18 mouse cellular contexts compared by ENCODE assay signal in the genomic region with DNA sequence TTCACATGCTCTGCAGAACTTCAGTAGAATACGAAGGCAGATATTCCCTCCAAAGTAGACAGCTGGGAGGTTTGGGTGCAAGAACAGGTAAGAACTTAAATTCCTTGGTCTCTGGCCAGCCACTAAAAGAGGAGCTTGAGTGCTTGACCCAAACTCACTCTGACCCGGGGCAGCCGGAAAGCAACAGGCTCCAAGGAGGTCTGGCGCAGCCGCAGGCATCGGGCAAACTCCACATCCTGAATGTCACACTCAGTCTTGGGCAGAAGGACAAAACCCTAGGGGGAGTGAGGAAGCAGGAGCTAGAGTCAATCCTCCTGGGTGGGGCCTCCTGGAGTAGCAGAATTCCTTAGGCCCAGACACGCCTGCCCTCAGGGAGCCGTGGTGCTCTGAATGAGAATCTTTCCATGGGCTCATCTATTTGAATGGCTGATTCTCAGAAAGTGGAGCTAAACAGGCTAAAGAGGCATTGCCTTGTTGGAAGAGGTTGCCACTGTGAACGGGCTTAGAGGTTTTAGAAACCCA.
DNase-seq lines count a peak whose midpoint lies in the region.
"Had no signal": no experiment of that assay in that cellular context is flagged by ENCODE, and none has a peak within 500 bp of the region (broad histone marks: within the 10 kb centered on the region; RNA-seq: fewer than 3 reads in every experiment).

No protein-coding gene starts in this region.

- DNase-seq in kidney, adult 11 months: peak; percentile 64
- DNase-seq in kidney, postnatal 14 days: no peak
- DNase-seq in kidney, adult 9 months: peak; percentile 77
- DNase-seq in kidney, postnatal 25 days: no peak
- DNase-seq in ES-CJ7 (ENCODE audit: low read depth, low spot score) (peak; percentile 44), ZHBTc4 (ENCODE audit: low read depth, low spot score) (peak; percentile 78), liver (no peak)
- no peak for DNase-seq in frontal cortex, postnatal 25 days (ENCODE audit: low spot score in 2 of 2)
- DNase-seq: adrenal gland, adult 8-10 months; adrenal gland, postnatal 25 days; cerebellum, adult 11-12 months; cerebellum, adult 8-10 months; cerebellum, postnatal 10 days; cerebellum, postnatal 36 days; forebrain, postnatal 0 days; gastrocnemius, postnatal 25 days; heart, adult 2 months; heart, postnatal 14 days had no signal

Comparison
In these comparisons a context has a peak if more than half of its experiments do, and no peak if none do; other contexts are left out.
1. DNase-seq: peak in kidney, adult 11 months (single experiment), kidney, adult 9 months (single experiment), ES-CJ7 (single experiment) and ZHBTc4 (single experiment); none in kidney, postnatal 14 days (single experiment), kidney, postnatal 25 days (0 of 2), liver (single experiment) and frontal cortex, postnatal 25 days (0 of 2).